Comparison of ENCODE assay signal across 25 mouse cellular contexts in the genomic region with DNA sequence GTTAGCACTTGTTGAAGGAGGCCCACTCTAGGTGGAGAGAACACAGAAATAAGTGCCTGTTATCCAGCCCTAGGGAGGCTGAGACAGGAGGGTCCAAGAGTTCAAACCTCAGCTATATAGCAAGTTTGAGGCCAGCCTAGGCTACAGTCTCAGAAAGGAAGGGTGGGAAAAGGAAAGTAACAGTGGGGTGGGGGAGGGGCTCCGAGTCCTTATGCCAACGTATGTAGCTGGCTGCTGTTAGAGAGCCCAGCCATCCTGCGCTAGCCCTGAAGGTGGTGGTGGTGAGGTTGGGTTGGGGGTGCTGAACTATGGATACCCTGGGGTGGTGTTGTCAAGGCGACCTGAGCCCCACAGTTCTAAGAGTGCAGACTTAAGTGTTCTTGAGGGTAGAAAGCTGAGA.
A peak's percentile ranks its signal among the peaks of the same experiment; 100 is the strongest.
DNase-seq lines count a peak whose midpoint lies in the region; ATAC-seq and TF ChIP-seq lines count a peak whose summit lies in the region.
"Had no signal": no experiment of that assay in that cellular context is flagged by ENCODE, and none has a peak within 500 bp of the region (broad histone marks: within the 10 kb centered on the region; RNA-seq: fewer than 3 reads in every experiment).

No protein-coding gene starts in this region.

- H3K27ac ChIP-seq in forebrain, embryonic 16.5 days (ENCODE audit: low read length): no peak overlapping the region
- no peak overlapping the region for H3K27ac ChIP-seq in forebrain, embryonic 10.5 days
- no peak overlapping the region for H3K27ac ChIP-seq in lung, embryonic 14.5 days (ENCODE audit: low read depth)
- no peak overlapping the region for H3K27ac ChIP-seq in neural tube, embryonic 11.5 days (ENCODE audit: low read depth, low read length)
- H3K27ac ChIP-seq in neural tube, embryonic 15.5 days (replicated peaks): no peak overlapping the region
- H3K27ac ChIP-seq: heart, embryonic 15.5 days; hindbrain, embryonic 14.5 days; left cerebral cortex, adult 2 months; limb, embryonic 13.5 days; midbrain, embryonic 12.5 days; neural tube, embryonic 12.5 days had no signal

- H3K4me3 ChIP-seq in forebrain, embryonic 16.5 days (replicated peaks; ENCODE audit: low read length): no peak overlapping the region
- H3K4me3 ChIP-seq in forebrain, embryonic 10.5 days: no peak overlapping the region
- H3K4me3 ChIP-seq in lung, embryonic 14.5 days (ENCODE audit: low read depth, low read length): no peak overlapping the region
- H3K4me3 ChIP-seq in neural tube, embryonic 11.5 days (ENCODE audit: low read depth, low read length): no peak overlapping the region
- H3K4me3 ChIP-seq in neural tube, embryonic 15.5 days (replicated peaks): no peak overlapping the region
- H3K4me3 ChIP-seq: erythroblast, embryonic 14.5 days; heart, embryonic 15.5 days; left cerebral cortex, adult 2 months; limb, embryonic 13.5 days; midbrain, embryonic 12.5 days; neural tube, embryonic 12.5 days had no signal

- no peaks in the 10 kb centered on the region for H3K27me3 ChIP-seq in forebrain, embryonic 16.5 days (replicated peaks; ENCODE audit: control insufficient read depth, insufficient read depth, low read length)
- peaks cover 51% of the 10 kb centered on the region for H3K27me3 ChIP-seq in forebrain, embryonic 10.5 days (ENCODE audit: poor library complexity, severe bottlenecking)
- H3K27me3 ChIP-seq in lung, embryonic 14.5 days (ENCODE audit: insufficient read depth, low read length): no peaks in the 10 kb centered on the region
- H3K27me3 ChIP-seq in neural tube, embryonic 11.5 days (ENCODE audit: control insufficient read depth, insufficient read depth, low read length): no peaks in the 10 kb centered on the region
- no peaks in the 10 kb centered on the region for H3K27me3 ChIP-seq in neural tube, embryonic 15.5 days (replicated peaks)
- H3K27me3 ChIP-seq: heart, embryonic 15.5 days; limb, embryonic 13.5 days; neural tube, embryonic 12.5 days had no signal

- H3K4me2 ChIP-seq in forebrain, embryonic 16.5 days (ENCODE audit: low read length): no peak overlapping the region
- no peak overlapping the region for H3K4me2 ChIP-seq in lung, embryonic 14.5 days
- H3K4me2 ChIP-seq in neural tube, embryonic 11.5 days (ENCODE audit: low read depth): no peak overlapping the region
- H3K4me2 ChIP-seq in neural tube, embryonic 15.5 days: no peak overlapping the region
- H3K4me2 ChIP-seq: heart, embryonic 15.5 days; hindbrain, embryonic 14.5 days; limb, embryonic 13.5 days; liver, embryonic 11.5 days; midbrain, embryonic 12.5 days; neural tube, embryonic 12.5 days had no signal

- ATAC-seq in forebrain, embryonic 16.5 days: peak; percentile 29; the same call in 1 of the 2 replicates
- ATAC-seq in lung, embryonic 14.5 days (ENCODE audit: insufficient read depth): no peak
- ATAC-seq in neural tube, embryonic 11.5 days (ENCODE audit: insufficient read depth, low FRiP score, low TSS enrichment): peak; percentile 22; the same call in 1 of the 2 replicates
- no peak for ATAC-seq in neural tube, embryonic 15.5 days (ENCODE audit: low FRiP score)
- ATAC-seq: forebrain, embryonic 14.5 days; inflammation-experienced regulatory T-cells, adult 6 months had no signal

- peaks cover 7% of the 10 kb centered on the region; the same call in 1 of the 2 replicates for H3K4me1 ChIP-seq in forebrain, embryonic 16.5 days (replicated peaks; ENCODE audit: control insufficient read depth, insufficient read depth, low read length)
- H3K4me1 ChIP-seq in forebrain, embryonic 10.5 days: peaks cover 66% of the 10 kb centered on the region
- peaks cover 13% of the 10 kb centered on the region for H3K4me1 ChIP-seq in lung, embryonic 14.5 days (ENCODE audit: insufficient read depth)
- H3K4me1 ChIP-seq in neural tube, embryonic 11.5 days (ENCODE audit: control insufficient read depth, insufficient read depth, low read length): 0 out of 2 replicates have a peak, but pooled peaks cover 4% of the 10 kb centered on the region
- peaks cover 3% of the 10 kb centered on the region; the same call in 1 of the 2 replicates for H3K4me1 ChIP-seq in neural tube, embryonic 15.5 days

- 73% methylated on average over 4 of the region's 4 CpGs for WGBS in forebrain, embryonic 16.5 days
- 71% methylated on average over 4 of the region's 4 CpGs for WGBS in forebrain, embryonic 10.5 days
- WGBS in lung, embryonic 14.5 days: 76% methylated on average over 4 of the region's 4 CpGs
- 75% methylated on average over 4 of the region's 4 CpGs for WGBS in neural tube, embryonic 11.5 days
- 77% methylated on average over 4 of the region's 4 CpGs for WGBS in neural tube, embryonic 15.5 days

- no peak for DNase-seq in forebrain, embryonic 10.5 days (ENCODE audit: extremely low spot score, low spot score)
- DNase-seq in lung, embryonic 14.5 days: no peak
- no peak for DNase-seq in lung, postnatal 4 days
- no peak for DNase-seq in neural tube, embryonic 11.5 days (ENCODE audit: low spot score)
- DNase-seq in kidney, postnatal 36 days: no peak
- DNase-seq: adrenal gland, adult 8-10 months; cerebellum, adult 2 months; cerebellum, postnatal 14 days; kidney, adult 11 months; kidney, postnatal 14 days; right cerebral cortex, postnatal 4 days; thymus, adult 2 months; thymus, postnatal 36 days had no signal

- no peak overlapping the region for H3K9ac ChIP-seq in forebrain, embryonic 16.5 days (replicated peaks; ENCODE audit: low read depth, low read length)
- H3K9ac ChIP-seq in lung, embryonic 14.5 days: no peak overlapping the region
- no peak overlapping the region for H3K9ac ChIP-seq in neural tube, embryonic 11.5 days (ENCODE audit: low read length)
- H3K9ac ChIP-seq in neural tube, embryonic 15.5 days (replicated peaks): no peak overlapping the region
- H3K9ac ChIP-seq: heart, embryonic 15.5 days; hindbrain, embryonic 14.5 days; limb, embryonic 13.5 days; midbrain, embryonic 12.5 days; neural tube, embryonic 12.5 days had no signal

- peak; percentile 3; the same call in 1 of the 2 replicates for TF ChIP-seq CTCF in lung, embryonic 14.5 days (IDR thresholded peaks at IDR 0.05; ENCODE audit: low read depth)

- no peaks in the 10 kb centered on the region for H3K36me3 ChIP-seq in forebrain, embryonic 16.5 days (ENCODE audit: control insufficient read depth, insufficient read depth)
- H3K36me3 ChIP-seq in forebrain, embryonic 10.5 days (replicated peaks): no peaks in the 10 kb centered on the region
- H3K36me3 ChIP-seq in lung, embryonic 14.5 days (ENCODE audit: insufficient read depth): no peaks in the 10 kb centered on the region
- H3K36me3 ChIP-seq in neural tube, embryonic 11.5 days (ENCODE audit: control insufficient read depth, insufficient read depth, low read length): no peaks in the 10 kb centered on the region
- H3K36me3 ChIP-seq in neural tube, embryonic 15.5 days: peaks cover 13% of the 10 kb centered on the region; the same call in 1 of the 2 replicates
- H3K36me3 ChIP-seq: heart, embryonic 15.5 days; limb, embryonic 13.5 days; midbrain, embryonic 12.5 days had no signal

- no peaks in the 10 kb centered on the region for H3K9me3 ChIP-seq in forebrain, embryonic 16.5 days (ENCODE audit: control insufficient read depth, low read length)
- H3K9me3 ChIP-seq in forebrain, embryonic 10.5 days: no peaks in the 10 kb centered on the region
- H3K9me3 ChIP-seq in lung, embryonic 14.5 days (ENCODE audit: low read depth, low read length): no peaks in the 10 kb centered on the region
- no peaks in the 10 kb centered on the region for H3K9me3 ChIP-seq in neural tube, embryonic 11.5 days (ENCODE audit: control insufficient read depth, low read length)
- H3K9me3 ChIP-seq in neural tube, embryonic 15.5 days (replicated peaks): no peaks in the 10 kb centered on the region
- H3K9me3 ChIP-seq: heart, embryonic 15.5 days; limb, embryonic 13.5 days; midbrain, embryonic 12.5 days; neural tube, embryonic 12.5 days had no signal

Comparison
In these comparisons a context has a peak if more than half of its experiments do, and no peak if none do; other contexts are left out.
1. ATAC-seq: peak in forebrain, embryonic 16.5 days (single experiment) and neural tube, embryonic 11.5 days (single experiment); none in lung, embryonic 14.5 days (single experiment) and neural tube, embryonic 15.5 days (single experiment).